Mouse (Mus musculus): ENCODE data around the gene Dvl1.

- TF ChIP-seq CTCF (IDR thresholded peaks at IDR 0.05; ENCODE audit: borderline replicate concordance, insufficient read depth, low read length) (no peak), POLR2A (IDR thresholded peaks at IDR 0.05; ENCODE audit: low read depth, low read length) (no peak)
Observed at GRCm38 (mm10) chr4:155829866-155830265, 17.3 kb upstream of the Dvl1 start.
